Mouse (Mus musculus) cortical plate, adult 2 months (tissue): ENCODE results near the gene Btn2a2.

ENCODE experiments used
- CTCF ChIP-seq: fragments of 200-500 bp; IDR thresholded peaks from 2 replicates; pipeline ENCODE4 v1.5.1; 2011; ENCODE audit warnings: mild to moderate bottlenecking, control low read depth, low read length; ENCODE audit not compliant: insufficient read depth; ENCODE audit errors: extremely low read depth
- POLR2A ChIP-seq: fragments of 200-500 bp; IDR thresholded peaks from 2 replicates; pipeline ENCODE4 v1.6.1; 2011; ENCODE audit warnings: mild to moderate bottlenecking, low read length, control low read depth; ENCODE audit not compliant: insufficient read depth; ENCODE audit errors: extremely low read depth

GRCm38 (mm10) chr13:23491990-23492389, 3.3 kb upstream of the Btn2a2 start:
- no peak for TF ChIP-seq POLR2A
- TF ChIP-seq CTCF = no peak
